Mouse (Mus musculus) liver, adult 2 months (tissue): ENCODE measurements around the gene Hoxc6. TPM values are rescaled to one million over a fixed set of nuclear protein-coding genes. Genes with fewer than 3 reads are reported as not detected.

Source experiments
- DNase-seq: peaks from one replicate; pipeline ENCODE4 v3.0.0-alpha.2; 2011; ENCODE audit warnings: low read depth, low spot score; ENCODE audit errors: extremely low read depth
- H3K27ac ChIP-seq: fragments of 200-500 bp; replicated peaks from 2 replicates; pipeline ENCODE4 v1.5.1; 2012; ENCODE audit warnings: low read depth, mild to moderate bottlenecking, control low read depth, inconsistent platforms, low read length; ENCODE audit not compliant: insufficient read depth
- H3K27me3 ChIP-seq: fragments of 200-500 bp; 2 replicates; pipeline ENCODE4 v1.6.1; 2012; ENCODE audit warnings: mild to moderate bottlenecking, moderate library complexity, low read length, inconsistent platforms; ENCODE audit not compliant: control insufficient read depth, insufficient read depth
- H3K36me3 ChIP-seq: fragments of 200-500 bp; 2 replicates; pipeline ENCODE4 v1.6.1; 2012; ENCODE audit warnings: low read length, inconsistent platforms; ENCODE audit not compliant: control insufficient read depth, insufficient read depth
- H3K4me1 ChIP-seq: fragments of 200-500 bp; 2 replicates; pipeline ENCODE4 v1.6.1; 2011; ENCODE audit warnings: low read length; ENCODE audit not compliant: control insufficient read depth, insufficient read depth
- H3K4me3 ChIP-seq: fragments of 200-500 bp; 2 replicates; pipeline ENCODE4 v1.5.1; 2011; ENCODE audit warnings: low read depth, mild to moderate bottlenecking, control low read depth, low read length, moderate library complexity; ENCODE audit not compliant: insufficient read depth
- H3K79me2 ChIP-seq: fragments of 200-500 bp; 2 replicates; pipeline ENCODE4 v1.6.1; 2012; ENCODE audit warnings: inconsistent platforms, mild to moderate bottlenecking, low read length, moderate library complexity; ENCODE audit not compliant: control insufficient read depth, insufficient read depth
- H3K9ac ChIP-seq: fragments of 200-500 bp; 2 replicates; pipeline ENCODE4 v1.6.1; 2012; ENCODE audit warnings: low read depth, mild to moderate bottlenecking, control low read depth, inconsistent platforms, low read length
- CTCF ChIP-seq: fragments of 200-500 bp; IDR thresholded peaks from 2 replicates; pipeline ENCODE4 v1.5.1; 2011; ENCODE audit warnings: low read depth, low read length, control low read depth
- POLR2A ChIP-seq: fragments of 200-500 bp; IDR thresholded peaks from 2 replicates; pipeline ENCODE4 v1.6.1; 2011; ENCODE audit warnings: low read length, control low read depth; ENCODE audit not compliant: insufficient read depth; ENCODE audit errors: extremely low read depth
- WGBS: fragments of 180-500 bp; shearing (Covaris S2); methylation state at CpG from one replicate; pipeline ENCODE4 v1.1.7; 2018; 5-methylcytosine and 5-hydroxymethylcytosine counted together
- polyA plus RNA-seq: library from polyadenylated mRNA; depleted of rRNA; stranded (reverse); fragments of >200 nt; gene quantifications from 2 replicates; pipeline ENCODE4 v1.2.3, GENCODE M21; 2012
- total RNA-seq: library from RNA; depleted of rRNA; stranded (reverse); fragments of >200 nt; gene quantifications from 2 replicates; pipeline ENCODE4 v1.2.3, GENCODE M21; 2014

The Hoxc6 gene
- total and polyA plus RNA-seq, 2 experiments, result not detected

- Histone ChIP-seq H3K27ac (no peak within 1 kb of the TSS), H3K9ac (no peak within 1 kb of the TSS)
- WGBS, result 10% methylated on average over 12 of the region's 12 CpGs
Measured at GRCm38 (mm10) chr15:102967312-102967510, 30.8 kb upstream of the Hoxc6 start, which contains the start of gene Hoxc5. Hoxc5 (plus strand) TSS chr15:102967443.

DNA sequence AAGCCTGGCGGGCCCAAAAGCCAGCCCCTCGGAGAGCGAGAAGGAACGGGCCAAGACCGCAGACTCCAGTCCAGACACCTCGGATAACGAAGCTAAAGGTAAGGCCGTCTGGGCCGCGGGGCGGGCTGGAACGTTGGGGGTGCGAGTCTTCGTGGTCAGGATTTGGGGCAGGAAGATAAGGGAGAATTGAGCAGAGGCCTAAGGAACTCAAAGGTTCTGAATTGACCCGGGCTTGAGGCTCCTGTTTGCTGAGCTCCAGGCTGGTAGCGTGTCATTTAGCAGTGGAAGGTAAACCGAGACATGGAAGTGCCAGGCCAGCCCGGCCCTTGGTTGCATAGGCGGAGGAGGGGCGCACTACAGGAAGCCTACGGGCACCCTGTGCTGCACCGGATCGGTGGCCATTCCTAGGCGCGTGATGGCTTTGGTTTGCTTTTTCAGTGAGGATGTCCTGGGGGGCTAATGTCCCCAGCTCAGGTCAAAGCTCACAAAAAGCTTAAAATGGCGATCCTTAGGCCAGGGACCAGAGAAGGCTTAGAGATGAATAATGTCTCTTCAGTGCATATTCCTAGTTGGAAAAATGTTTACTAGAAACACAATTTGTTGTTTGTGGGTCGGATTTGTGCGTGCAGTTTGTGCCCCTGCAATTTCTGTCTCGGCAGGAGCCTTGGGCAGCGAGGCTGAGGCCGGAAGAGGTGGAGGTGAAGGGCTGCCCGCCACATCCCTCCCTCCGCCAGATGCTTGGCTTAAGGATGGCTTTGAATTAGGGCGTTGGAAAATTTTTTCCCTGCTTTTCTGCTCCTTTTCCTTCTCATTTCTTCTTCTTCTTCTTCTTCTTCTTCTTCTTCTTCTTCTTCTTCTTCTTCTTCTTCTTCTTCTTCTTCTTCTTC, 30.3 kb upstream of the Hoxc6 start:
- H3K27me3 ChIP-seq, result peaks cover 38% of the 10 kb centered on the region
- H3K36me3 ChIP-seq, result no peaks in the 10 kb centered on the region

More at GRCm38 (mm10) chr15:102967312-102967510, 30.8 kb upstream of the Hoxc6 start, which contains the start of gene Hoxc5:
- Histone ChIP-seq H3K79me2 (no peaks in the 10 kb centered on the region), H3K36me3 (no peaks in the 10 kb centered on the region), H3K4me1 (no peaks in the 10 kb centered on the region), H3K27me3 (peaks cover 34% of the 10 kb centered on the region), H3K4me3 (no peak within 1 kb of the TSS)
- TF ChIP-seq CTCF (no peak), POLR2A (no peak)
- no peak for DNase-seq

DNA sequence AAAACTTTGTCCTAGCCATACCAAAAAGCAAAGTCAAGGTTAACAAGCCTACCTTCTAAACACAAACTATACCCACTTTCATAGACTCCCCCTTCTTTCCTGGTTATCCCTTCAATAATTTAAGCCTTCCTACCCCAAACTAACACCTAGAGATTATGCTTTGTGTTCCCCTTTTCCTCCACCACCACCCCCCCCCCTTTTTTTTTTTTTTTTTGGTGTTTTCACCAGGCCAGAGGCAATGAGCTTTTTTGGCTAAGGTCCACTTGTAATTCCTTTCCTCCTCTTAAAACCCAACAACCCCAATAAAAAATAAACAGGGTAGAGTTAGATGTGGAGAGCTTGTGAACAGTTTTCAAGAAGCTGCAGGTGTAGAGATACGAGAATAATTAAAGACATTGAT, 28.8 kb upstream of the Hoxc6 start:
- WGBS, result 23% methylated on average over 1 of the region's 1 CpGs
- H3K9ac ChIP-seq, result no peak overlapping the region
- H3K4me1 ChIP-seq, result no peaks in the 10 kb centered on the region
- H3K79me2 ChIP-seq, result no peaks in the 10 kb centered on the region
- peaks cover 36% of the 10 kb centered on the region for H3K27me3 ChIP-seq
- TF ChIP-seq CTCF (no peak), POLR2A (no peak)
- no peak overlapping the region for H3K4me3 ChIP-seq
- no peak overlapping the region for H3K27ac ChIP-seq
- DNase-seq, result no peak
- no peaks in the 10 kb centered on the region for H3K36me3 ChIP-seq

More for the DNA sequence above, 30.3 kb upstream of the Hoxc6 start:
- H3K27ac ChIP-seq, result no peak overlapping the region
- H3K9ac ChIP-seq, result no peak overlapping the region
- DNase-seq, result no peak
- 8% methylated on average over 34 of the region's 34 CpGs for WGBS
- no peaks in the 10 kb centered on the region for H3K4me1 ChIP-seq
- TF ChIP-seq CTCF, result no peak
- TF ChIP-seq POLR2A, result no peak
- no peaks in the 10 kb centered on the region for H3K79me2 ChIP-seq
- no peak overlapping the region for H3K4me3 ChIP-seq

GRCm38 (mm10) chr15:102970740-102971139, 27.3 kb upstream of the Hoxc6 start:
- WGBS, result 4% methylated on average over 12 of the region's 12 CpGs
- TF ChIP-seq CTCF, result no peak
- TF ChIP-seq POLR2A, result no peak
- no peaks in the 10 kb centered on the region for H3K36me3 ChIP-seq
- H3K27me3 ChIP-seq, result peaks cover 36% of the 10 kb centered on the region
- no peak overlapping the region for H3K4me3 ChIP-seq
- no peak overlapping the region for H3K9ac ChIP-seq
- H3K79me2 ChIP-seq, result no peaks in the 10 kb centered on the region
- no peak for DNase-seq
- H3K27ac ChIP-seq, result no peak overlapping the region
- no peaks in the 10 kb centered on the region for H3K4me1 ChIP-seq

- DNase-seq, result no peak
- H3K36me3 ChIP-seq, result no peaks in the 10 kb centered on the region
- TF ChIP-seq POLR2A, result no peak
- TF ChIP-seq CTCF, result no peak
- WGBS, result 2% methylated on average over 21 of the region's 21 CpGs
- peaks cover 41% of the 10 kb centered on the region for H3K27me3 ChIP-seq
- H3K79me2 ChIP-seq, result no peaks in the 10 kb centered on the region
- no peak overlapping the region for H3K27ac ChIP-seq
- H3K4me3 ChIP-seq, result no peak overlapping the region
- H3K4me1 ChIP-seq, result no peaks in the 10 kb centered on the region
- no peak overlapping the region for H3K9ac ChIP-seq
Measured at GRCm38 (mm10) chr15:102972254-102972653, 25.8 kb upstream of the Hoxc6 start.

DNA sequence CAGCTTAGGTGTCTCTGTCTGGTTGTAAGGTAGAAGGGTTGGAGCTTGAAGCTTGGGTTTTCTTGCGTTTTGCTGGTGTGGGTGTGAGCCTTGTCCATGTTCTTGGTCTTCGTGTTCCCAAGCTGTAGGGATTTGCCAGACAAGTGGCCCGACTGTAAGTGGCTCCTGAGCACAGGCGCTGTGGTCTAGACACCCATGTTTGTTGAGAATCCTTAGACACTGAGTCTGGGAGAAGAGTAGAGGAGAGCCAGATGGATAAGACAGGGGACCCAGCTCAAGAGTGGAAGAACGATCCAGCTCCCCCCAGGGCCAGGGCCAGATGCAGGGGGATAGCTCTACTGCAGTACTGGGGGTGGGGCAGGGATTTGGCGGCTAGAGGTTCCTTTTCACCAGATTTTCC, 25.3 kb upstream of the Hoxc6 start:
- H3K4me1 ChIP-seq, result no peaks in the 10 kb centered on the region
- no peak overlapping the region for H3K4me3 ChIP-seq
- no peak for TF ChIP-seq CTCF
- TF ChIP-seq POLR2A, result no peak
- 4% methylated on average over 6 of the region's 6 CpGs for WGBS
- H3K36me3 ChIP-seq, result no peaks in the 10 kb centered on the region
- no peak overlapping the region for H3K27ac ChIP-seq
- H3K79me2 ChIP-seq, result no peaks in the 10 kb centered on the region
- H3K27me3 ChIP-seq, result peaks cover 38% of the 10 kb centered on the region
- H3K9ac ChIP-seq, result no peak overlapping the region
- DNase-seq, result no peak
